Mouse (Mus musculus) brain, adult 10 weeks (tissue): ENCODE data around the gene Atxn2. TPM values are rescaled to one million over a fixed set of nuclear protein-coding genes. Genes with fewer than 3 reads are reported as not detected.

Source experiments
- polyA plus RNA-seq: library from polyadenylated mRNA; stranded (reverse); fragments of 350-450 nt; fragmentation: Illumina TruSeq; extraction: RNeasy Lipid Tissue Mini Kit (QIAGEN cat#74804); gene quantifications from one replicate; pipeline ENCODE4 v1.2.3, GENCODE M21; 2015; ENCODE audit warnings: low read depth, low replicate concordance

The Atxn2 gene
- polyA plus RNA-seq = 130 TPM

GRCm38 (mm10) chr5:121711174-121711927, at the start of gene Atxn2:
Gene Atxn2, plus strand, starts transcription at chr5:121711337.

GRCm38 (mm10) chr5:121837441-121838340, 126.6 kb downstream of the Atxn2 start, which contains the start of gene Sh2b3:
Gene Sh2b3, minus strand, starts transcription at chr5:121837646.

GRCm38 (mm10) chr5:121848743-121849142, 137.6 kb downstream of the Atxn2 start, which contains the start of gene Pheta1:
Gene Pheta1, plus strand, starts transcription at chr5:121848984.

Other genes starting within 250 kb of the Atxn2 start
- not detected for gene Adam1b, start 207.9 kb upstream of the Atxn2 start, polyA plus RNA-seq
- 10.9 TPM for gene Adam1a, start 165.9 kb upstream of the Atxn2 start, polyA plus RNA-seq
- gene Gm42878, start 165.9 kb upstream of the Atxn2 start, polyA plus RNA-seq = not detected
- 69.5 TPM for gene Mapkapk5, start 165.4 kb upstream of the Atxn2 start, polyA plus RNA-seq
- 147 TPM for gene Aldh2, start 117.5 kb upstream of the Atxn2 start, polyA plus RNA-seq
- gene Acad12, start 92.4 kb upstream of the Atxn2 start, polyA plus RNA-seq = 3.1 TPM
- gene Acad10, start 50.8 kb upstream of the Atxn2 start, polyA plus RNA-seq = 2.1 TPM
- gene Brap, start 50.8 kb upstream of the Atxn2 start, polyA plus RNA-seq = 54.5 TPM
- gene Sh2b3, start 126.3 kb downstream of the Atxn2 start, polyA plus RNA-seq = 12.2 TPM
- gene Pheta1, start 137.6 kb downstream of the Atxn2 start, polyA plus RNA-seq = 10.8 TPM